16 mouse cellular contexts compared by ENCODE assay signal in the genomic region with DNA sequence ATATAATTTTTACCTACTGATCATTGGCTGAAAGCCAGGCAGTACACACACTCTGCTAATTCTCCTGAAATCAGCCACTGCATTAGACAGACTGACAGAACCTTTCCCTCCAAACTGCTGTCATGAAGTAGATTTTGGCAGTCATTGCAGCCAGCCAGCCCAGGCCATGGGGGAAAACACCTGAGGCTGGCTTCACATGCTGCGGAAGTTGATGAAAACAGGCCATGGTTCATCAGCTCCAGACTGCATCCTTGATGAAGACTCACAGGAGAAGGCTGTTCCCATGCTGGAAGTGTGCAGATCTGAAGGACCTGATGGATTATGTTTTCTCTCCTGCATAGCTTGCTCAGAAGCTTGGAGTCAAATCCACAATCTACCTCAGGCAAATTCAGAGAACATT.
"Had no signal": no experiment of that assay in that cellular context is flagged by ENCODE, and none has a peak within 500 bp of the region (broad histone marks: within the 10 kb centered on the region; RNA-seq: fewer than 3 reads in every experiment).

No protein-coding gene starts in this region.

- H3K4me1 ChIP-seq: kidney, embryonic 15.5 days; limb, embryonic 15.5 days; liver, embryonic 12.5 days; midbrain, embryonic 10.5 days; neural tube, embryonic 13.5 days; stomach, embryonic 15.5 days had no signal

- H3K9ac ChIP-seq: kidney, embryonic 15.5 days; limb, embryonic 15.5 days; liver, embryonic 12.5 days; lung, embryonic 14.5 days; neural tube, embryonic 13.5 days; stomach, embryonic 15.5 days had no signal

- H3K27me3 ChIP-seq: kidney, embryonic 15.5 days; limb, embryonic 15.5 days; liver, embryonic 12.5 days; neural tube, embryonic 13.5 days; stomach, embryonic 15.5 days had no signal

- H3K27ac ChIP-seq: kidney, embryonic 15.5 days; limb, embryonic 15.5 days; liver, embryonic 12.5 days; midbrain, embryonic 10.5 days; neural tube, embryonic 13.5 days; stomach, embryonic 15.5 days had no signal

- H3K4me2 ChIP-seq: kidney, embryonic 15.5 days; limb, embryonic 15.5 days; liver, embryonic 12.5 days; lung, embryonic 14.5 days; neural tube, embryonic 13.5 days; stomach, embryonic 15.5 days had no signal

- ATAC-seq: liver, embryonic 12.5 days; midbrain, embryonic 16.5 days had no signal

- H3K4me3 ChIP-seq: kidney, embryonic 15.5 days; limb, embryonic 15.5 days; liver, embryonic 12.5 days; midbrain, embryonic 10.5 days; neural tube, embryonic 13.5 days; stomach, embryonic 15.5 days had no signal

- H3K36me3 ChIP-seq: kidney, embryonic 15.5 days; limb, embryonic 15.5 days; liver, embryonic 12.5 days; midbrain, embryonic 10.5 days; neural tube, embryonic 13.5 days; stomach, embryonic 15.5 days had no signal

- H3K9me3 ChIP-seq: kidney, embryonic 15.5 days; limb, embryonic 15.5 days; liver, embryonic 12.5 days; midbrain, embryonic 10.5 days; neural tube, embryonic 13.5 days; stomach, embryonic 15.5 days had no signal

- DNase-seq: kidney, postnatal 14 days; left cerebral cortex, postnatal 4 days; lung, embryonic 14.5 days; lung, postnatal 10 days; lung, postnatal 4 days; retina, postnatal 1 day; right cerebral cortex, postnatal 4 days; thymus, adult 2 months; thymus, postnatal 36 days had no signal
